9 mouse cellular contexts compared by ENCODE assay signal in genomic region chr8:70570990-70571389, GRCm38 (mm10). TPM values are rescaled to one million over a fixed set of nuclear protein-coding genes. Genes with fewer than 3 reads are reported as not detected.
A peak's percentile ranks its signal among the peaks of the same experiment; 100 is the strongest.
DNase-seq lines count a peak whose midpoint lies in the region; ATAC-seq and TF ChIP-seq lines count a peak whose summit lies in the region.
"Had no signal": no experiment of that assay in that cellular context is flagged by ENCODE, and none has a peak within 500 bp of the region (broad histone marks: within the 10 kb centered on the region; RNA-seq: fewer than 3 reads in every experiment).

No protein-coding gene starts in this region.

- H3K9ac ChIP-seq in limb, embryonic 15.5 days = no peak overlapping the region
- no peak overlapping the region for H3K9ac ChIP-seq in hindbrain, embryonic 13.5 days
- H3K9ac ChIP-seq: lung, embryonic 15.5 days had no signal

- TF ChIP-seq POLR2A in cerebellum, adult 2 months (IDR thresholded peaks at IDR 0.05; ENCODE audit: borderline replicate concordance, insufficient read depth, low read length) = no peak

- H3K4me2 ChIP-seq in limb, embryonic 15.5 days = no peak overlapping the region
- H3K4me2 ChIP-seq in hindbrain, embryonic 13.5 days = no peak overlapping the region
- H3K4me2 ChIP-seq: lung, embryonic 15.5 days had no signal

- peaks cover 27% of the 10 kb centered on the region for H3K36me3 ChIP-seq in limb, embryonic 15.5 days
- H3K36me3 ChIP-seq in limb, embryonic 10.5 days = peaks cover 24% of the 10 kb centered on the region
- peaks cover 22% of the 10 kb centered on the region for H3K36me3 ChIP-seq in hindbrain, embryonic 13.5 days
- H3K36me3 ChIP-seq: lung, embryonic 15.5 days had no signal

- no peaks in the 10 kb centered on the region for H3K4me1 ChIP-seq in limb, embryonic 15.5 days
- H3K4me1 ChIP-seq in limb, embryonic 10.5 days = no peaks in the 10 kb centered on the region
- H3K4me1 ChIP-seq in cerebellum, adult 2 months (ENCODE audit: control insufficient read depth, insufficient read depth, low read length) = peaks cover 52% of the 10 kb centered on the region
- H3K4me1 ChIP-seq in hindbrain, embryonic 13.5 days (replicated peaks) = peaks cover 13% of the 10 kb centered on the region; the same call in 1 of the 2 replicates
- H3K4me1 ChIP-seq: lung, embryonic 15.5 days had no signal

- no peaks in the 10 kb centered on the region for H3K9me3 ChIP-seq in limb, embryonic 15.5 days
- no peaks in the 10 kb centered on the region for H3K9me3 ChIP-seq in limb, embryonic 10.5 days (replicated peaks)
- no peaks in the 10 kb centered on the region for H3K9me3 ChIP-seq in hindbrain, embryonic 13.5 days
- H3K9me3 ChIP-seq: lung, embryonic 15.5 days had no signal

- no peak overlapping the region for H3K4me3 ChIP-seq in limb, embryonic 15.5 days
- no peak overlapping the region for H3K4me3 ChIP-seq in limb, embryonic 10.5 days
- no peak overlapping the region for H3K4me3 ChIP-seq in cerebellum, adult 2 months (replicated peaks; ENCODE audit: insufficient read depth, low read depth, low read length)
- H3K4me3 ChIP-seq in hindbrain, embryonic 13.5 days = no peak overlapping the region
- H3K4me3 ChIP-seq: lung, embryonic 15.5 days had no signal

- no peak overlapping the region for H3K27ac ChIP-seq in limb, embryonic 15.5 days
- no peak overlapping the region for H3K27ac ChIP-seq in limb, embryonic 10.5 days
- peak overlapping the region; percentile 61 for H3K27ac ChIP-seq in cerebellum, adult 2 months (ENCODE audit: insufficient read depth, low read length)
- no peak overlapping the region for H3K27ac ChIP-seq in hindbrain, embryonic 13.5 days
- H3K27ac ChIP-seq: lung, embryonic 15.5 days had no signal

- H3K27me3 ChIP-seq in limb, embryonic 15.5 days = no peaks in the 10 kb centered on the region
- no peaks in the 10 kb centered on the region for H3K27me3 ChIP-seq in limb, embryonic 10.5 days (ENCODE audit: low read depth, poor library complexity, severe bottlenecking)
- H3K27me3 ChIP-seq in cerebellum, adult 2 months (ENCODE audit: control insufficient read depth, insufficient read depth, low read length) = no peaks in the 10 kb centered on the region
- no peaks in the 10 kb centered on the region for H3K27me3 ChIP-seq in hindbrain, embryonic 13.5 days
- H3K27me3 ChIP-seq: lung, embryonic 15.5 days had no signal

- intact Hi-C loops in gastrocnemius, postnatal 36 days (cut with DNase I) = no loop called here
- intact Hi-C loops in heart, postnatal 14 days (cut with DNase I) = loop anchor here (5.0 kb wide), 1 partner anchor 826 kb away; the partner anchor contains the start of genes Babam1 and Ushbp1

- DNase-seq in limb, embryonic 10.5 days (ENCODE audit: low spot score) = no peak
- peak; percentile 74 to 79 for DNase-seq in cerebellum, adult 2 months
- peak; percentile 56 to 73 for DNase-seq in gastrocnemius, postnatal 36 days
- DNase-seq in heart, postnatal 14 days = peak; percentile 64 to 66
- DNase-seq in liver = no peak
- DNase-seq in ovary, postnatal 10 days (ENCODE audit: low spot score) = no peak

- peak; percentile 41; the same call in 1 of the 2 replicates for ATAC-seq in limb, embryonic 15.5 days (ENCODE audit: insufficient number of reproducible peaks, low FRiP score, low TSS enrichment, low read depth)
- ATAC-seq in hindbrain, embryonic 13.5 days (ENCODE audit: low FRiP score) = no peak

- WGBS in limb, embryonic 15.5 days = 79% methylated on average over 6 of the region's 6 CpGs
- WGBS in limb, embryonic 10.5 days = 87% methylated on average over 6 of the region's 6 CpGs
- WGBS in cerebellum, adult 2 months = 12% methylated on average over 6 of the region's 6 CpGs
- WGBS in hindbrain, embryonic 13.5 days = 77% methylated on average over 6 of the region's 6 CpGs

- TF ChIP-seq CTCF in cerebellum, adult 2 months (IDR thresholded peaks at IDR 0.05; ENCODE audit: borderline replicate concordance, insufficient read depth, low read depth, low read length) = no peak

RNA-seq across cellular contexts. Expression of gene Isyna1, which starts 23.2 kb away (rescaled TPM):
- polyA plus RNA-seq in limb, embryonic 15.5 days (2015; fragmentation: Nextera tagmentation; extraction: Ambion mirVana) = 111 and 123 TPM in 2 replicates
- 214 and 225 TPM in 2 replicates for polyA plus RNA-seq in limb, embryonic 10.5 days (2016; fragmentation: Nextera tagmentation; extraction: Ambion mirVana)
- 55.3 and 61.4 TPM in 2 replicates for polyA plus RNA-seq in cerebellum, adult 2 months (2012; rRNA removed)
- 1 to 10 TPM; 4.1 to 5.1 TPM for total RNA-seq in gastrocnemius, postnatal 36 days (2021)
- total RNA-seq in heart, postnatal 14 days (2021) = 10 to 100 TPM; 25.8 to 27.7 TPM
- 121 and 125 TPM in 2 replicates for polyA plus RNA-seq in hindbrain, embryonic 13.5 days (2015; fragmentation: Nextera tagmentation; extraction: Ambion mirVana)

RNA-seq across cellular contexts. Expression of gene Ell, which starts 31.7 kb away (rescaled TPM):
- polyA plus RNA-seq in limb, embryonic 15.5 days (2015; fragmentation: Nextera tagmentation; extraction: Ambion mirVana) = 20.4 and 21.1 TPM in 2 replicates
- polyA plus RNA-seq in limb, embryonic 10.5 days (2016; fragmentation: Nextera tagmentation; extraction: Ambion mirVana) = 20.9 and 26.1 TPM in 2 replicates
- 27.9 and 29.1 TPM in 2 replicates for polyA plus RNA-seq in cerebellum, adult 2 months (2012; rRNA removed)
- 10 to 100 TPM in 1 of 2 experiments, 1 to 10 TPM in 1; 9.6 to 10.5 TPM for total RNA-seq in gastrocnemius, postnatal 36 days (2021)
- 10 to 100 TPM; 15.5 to 16.5 TPM for total RNA-seq in heart, postnatal 14 days (2021)
- 16.3 and 17.2 TPM in 2 replicates for polyA plus RNA-seq in hindbrain, embryonic 13.5 days (2015; fragmentation: Nextera tagmentation; extraction: Ambion mirVana)

RNA-seq across cellular contexts. Expression of gene Ssbp4, which starts 37.7 kb away (rescaled TPM):
- polyA plus RNA-seq in limb, embryonic 15.5 days (2015; fragmentation: Nextera tagmentation; extraction: Ambion mirVana) = 119 and 120 TPM in 2 replicates
- polyA plus RNA-seq in limb, embryonic 10.5 days (2016; fragmentation: Nextera tagmentation; extraction: Ambion mirVana) = 164 and 182 TPM in 2 replicates
- 172 and 181 TPM in 2 replicates for polyA plus RNA-seq in cerebellum, adult 2 months (2012; rRNA removed)
- total RNA-seq in gastrocnemius, postnatal 36 days (2021) = 10 to 100 TPM; 12.5 to 15.9 TPM
- 10 to 100 TPM; 39.7 to 46.4 TPM for total RNA-seq in heart, postnatal 14 days (2021)
- 122 and 132 TPM in 2 replicates for polyA plus RNA-seq in hindbrain, embryonic 13.5 days (2015; fragmentation: Nextera tagmentation; extraction: Ambion mirVana)

RNA-seq across cellular contexts. Expression of gene Kxd1, which starts 43.2 kb away (rescaled TPM):
- polyA plus RNA-seq in limb, embryonic 15.5 days (2015; fragmentation: Nextera tagmentation; extraction: Ambion mirVana) = 53.8 and 55.1 TPM in 2 replicates
- polyA plus RNA-seq in limb, embryonic 10.5 days (2016; fragmentation: Nextera tagmentation; extraction: Ambion mirVana) = 45.4 and 46.6 TPM in 2 replicates
- polyA plus RNA-seq in cerebellum, adult 2 months (2012; rRNA removed) = 63.4 and 65.9 TPM in 2 replicates
- total RNA-seq in gastrocnemius, postnatal 36 days (2021) = 10 to 100 TPM; 67.7 to 74.7 TPM
- 10 to 100 TPM; 75.3 to 76.6 TPM for total RNA-seq in heart, postnatal 14 days (2021)
- 47.7 and 50.5 TPM in 2 replicates for polyA plus RNA-seq in hindbrain, embryonic 13.5 days (2015; fragmentation: Nextera tagmentation; extraction: Ambion mirVana)

RNA-seq across cellular contexts. Expression of gene Fkbp8, which starts 43.5 kb away (rescaled TPM):
- 274 and 278 TPM in 2 replicates for polyA plus RNA-seq in limb, embryonic 15.5 days (2015; fragmentation: Nextera tagmentation; extraction: Ambion mirVana)
- 297 and 310 TPM in 2 replicates for polyA plus RNA-seq in limb, embryonic 10.5 days (2016; fragmentation: Nextera tagmentation; extraction: Ambion mirVana)
- polyA plus RNA-seq in cerebellum, adult 2 months (2012; rRNA removed) = 531 and 552 TPM in 2 replicates
- 100 to 1,000 TPM in 1 of 2 experiments, 10 to 100 TPM in 1; 99.3 to 107 TPM for total RNA-seq in gastrocnemius, postnatal 36 days (2021)
- 100 to 1,000 TPM; 150 to 163 TPM for total RNA-seq in heart, postnatal 14 days (2021)
- polyA plus RNA-seq in hindbrain, embryonic 13.5 days (2015; fragmentation: Nextera tagmentation; extraction: Ambion mirVana) = 385 and 391 TPM in 2 replicates

Comparison
In these comparisons a context has a peak if more than half of its experiments do, and no peak if none do; other contexts are left out.
1. DNase-seq: peak in cerebellum, adult 2 months (2 of 2), gastrocnemius, postnatal 36 days (2 of 2) and heart, postnatal 14 days (2 of 2); none in limb, embryonic 10.5 days (single experiment), liver (single experiment) and ovary, postnatal 10 days (single experiment).